Mouse (Mus musculus): ENCODE results near the gene Fam149a. TPM values are rescaled to one million over a fixed set of nuclear protein-coding genes. Genes with fewer than 3 reads are reported as not detected.

Fam149a gene
- polyA plus RNA-seq, 1 experiment from 2014 or later: 9.9 TPM

Other genes with a start within 250 kb of the Fam149a start
- not detected in 2 replicates for gene F11, start 120.3 kb downstream of the Fam149a start, polyA plus RNA-seq (2015; fragmentation: Nextera tagmentation; extraction: Ambion mirVana)
- gene Klkb1, start 87.4 kb downstream of the Fam149a start, polyA plus RNA-seq (2015; fragmentation: Nextera tagmentation; extraction: Ambion mirVana): 0.03 TPM in 1 of 2 replicates, not detected in the other
- not detected in 2 replicates for gene Gm45753, start 73.8 kb downstream of the Fam149a start, polyA plus RNA-seq (2015; fragmentation: Nextera tagmentation; extraction: Ambion mirVana)
- gene Cyp4v3, start 49.1 kb downstream of the Fam149a start, polyA plus RNA-seq (2015; fragmentation: Nextera tagmentation; extraction: Ambion mirVana): 1.3 and 1.8 TPM in 2 replicates
- gene Tlr3, start 28.8 kb upstream of the Fam149a start, polyA plus RNA-seq (2015; fragmentation: Nextera tagmentation; extraction: Ambion mirVana): 1.1 and 1.3 TPM in 2 replicates
- 56.8 and 65.1 TPM in 2 replicates for gene Sorbs2, start 125.5 kb upstream of the Fam149a start, polyA plus RNA-seq (2015; fragmentation: Nextera tagmentation; extraction: Ambion mirVana)

Measured in midbrain, embryonic 15.5 days (tissue).